Mouse (Mus musculus): ENCODE results near the gene BC048403. TPM values are rescaled to one million over a fixed set of nuclear protein-coding genes. Genes with fewer than 3 reads are reported as not detected.

Gene BC048403
- polyA plus RNA-seq (2021; fragmentation: Nextera tagmentation) = 2.2 and 2.5 TPM in 2 replicates
- long read RNA-seq, experiment 1, partial matches to known transcripts = 0 of 1 reads
- long read RNA-seq, experiment 1, other reads (novel, unspliced or antisense) = 1 of 1 reads
- long read RNA-seq, experiment 2, partial matches to known transcripts = 0 of 7 reads
- long read RNA-seq, experiment 2, other reads (novel, unspliced or antisense) = 2 of 7 reads

DNA sequence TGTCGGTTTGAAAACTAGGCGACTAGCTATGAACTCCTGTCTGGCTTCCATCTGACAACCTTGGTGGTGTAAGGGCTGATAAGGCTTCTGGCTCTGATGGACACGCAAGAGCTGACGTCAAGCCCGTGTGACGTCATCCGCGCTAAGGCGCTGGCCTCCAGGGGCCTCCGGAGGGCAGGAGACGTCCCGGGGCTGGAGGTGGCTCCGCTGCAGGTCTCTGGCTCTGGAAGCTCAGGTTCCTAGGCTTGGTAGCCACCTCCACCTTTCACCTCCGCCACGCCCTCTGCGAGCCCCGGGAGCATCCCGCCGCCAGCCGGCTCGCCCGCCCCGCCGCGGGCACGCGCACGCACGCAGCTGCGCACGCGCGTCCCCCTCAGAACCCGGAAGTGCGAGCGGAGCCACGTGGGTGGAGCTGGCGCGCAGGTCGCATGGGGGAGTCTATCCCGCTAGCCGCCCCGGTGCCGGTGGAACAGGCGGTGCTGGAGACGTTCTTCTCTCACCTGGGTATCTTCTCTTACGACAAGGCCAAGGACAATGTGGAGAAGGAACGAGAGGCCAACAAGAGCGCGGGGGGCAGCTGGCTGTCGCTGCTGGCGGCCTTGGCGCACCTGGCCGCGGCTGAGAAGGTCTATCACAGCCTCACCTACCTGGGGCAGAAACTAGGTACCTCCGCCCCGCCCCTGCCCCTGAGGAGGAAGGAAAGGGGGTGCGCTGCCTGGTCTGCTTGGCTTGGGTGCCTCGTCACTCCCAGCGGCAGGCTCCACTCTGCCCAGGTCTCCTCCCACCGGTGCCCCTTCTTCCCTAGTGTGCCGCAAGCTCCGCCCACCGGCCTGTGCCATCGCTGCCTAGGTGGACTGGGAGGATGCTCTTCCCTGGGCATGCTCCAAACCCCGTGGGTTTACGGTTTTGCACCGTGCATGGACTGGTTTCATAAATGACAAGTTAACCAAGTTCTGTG is at the start of gene BC048403:
BC048403 (plus strand) TSS at position 390 of the 958 bp plus-strand sequence.

Other genes starting within 250 kb of the BC048403 start
- gene Tbk1, start 153.2 kb upstream of the BC048403 start, polyA plus RNA-seq (2021; fragmentation: Nextera tagmentation) = 18.8 and 19.4 TPM in 2 replicates
- gene Xpot, start 113.6 kb upstream of the BC048403 start, polyA plus RNA-seq (2021; fragmentation: Nextera tagmentation) = 27.9 and 30.6 TPM in 2 replicates
- gene D930020B18Rik, start 98.3 kb upstream of the BC048403 start, polyA plus RNA-seq (2021; fragmentation: Nextera tagmentation) = 0.18 and 0.26 TPM in 2 replicates

Measured in layer of hippocampus, adult 6 months (tissue).